Mouse (Mus musculus): ENCODE data around the gene Vcp.

DNA sequence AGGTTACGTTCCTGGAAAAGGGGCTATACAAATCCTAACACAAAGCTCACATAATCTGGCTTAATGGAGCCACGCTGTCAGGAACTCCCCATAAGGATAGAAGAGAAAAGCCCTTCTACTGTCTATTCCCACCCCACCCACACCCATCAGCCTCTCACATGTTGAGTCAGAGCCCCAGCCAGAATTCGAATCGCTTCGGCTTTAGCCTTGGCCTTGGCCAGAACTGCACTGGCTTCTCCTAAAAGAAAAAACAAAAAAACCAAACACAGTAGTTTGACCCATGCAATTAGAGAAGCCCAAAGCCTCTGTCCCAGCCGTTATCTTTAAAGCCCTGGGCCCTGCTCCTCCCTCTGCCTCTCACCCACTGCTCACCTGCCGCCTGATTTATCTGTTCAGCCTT is 28.8 kb upstream of the Vcp start:
- TF ChIP-seq CTCF (IDR thresholded peaks at IDR 0.05; ENCODE audit: low read depth, low read length), result no peak
- TF ChIP-seq POLR2A (IDR thresholded peaks at IDR 0.05; ENCODE audit: insufficient read depth, low read length), result no peak
- no peak for TF ChIP-seq EP300 (IDR thresholded peaks at IDR 0.05; ENCODE audit: insufficient read depth, low read depth, low read length)

Data from ES-Bruce4 (cell line).